Mouse (Mus musculus) mouse trophoblast stem cell (cell line): ENCODE data around the gene Itgb8.

ENCODE experiments used
- in situ Hi-C, 2 experiments: fragments of 300-500 bp; cut with MseI, MboI; formaldehyde crosslinking; loops; 2 replicates in 1 of 2; 3 replicates in 1 of 2; pipeline ENCODE4 v1.15.1; 2025

The Itgb8 gene

DNA sequence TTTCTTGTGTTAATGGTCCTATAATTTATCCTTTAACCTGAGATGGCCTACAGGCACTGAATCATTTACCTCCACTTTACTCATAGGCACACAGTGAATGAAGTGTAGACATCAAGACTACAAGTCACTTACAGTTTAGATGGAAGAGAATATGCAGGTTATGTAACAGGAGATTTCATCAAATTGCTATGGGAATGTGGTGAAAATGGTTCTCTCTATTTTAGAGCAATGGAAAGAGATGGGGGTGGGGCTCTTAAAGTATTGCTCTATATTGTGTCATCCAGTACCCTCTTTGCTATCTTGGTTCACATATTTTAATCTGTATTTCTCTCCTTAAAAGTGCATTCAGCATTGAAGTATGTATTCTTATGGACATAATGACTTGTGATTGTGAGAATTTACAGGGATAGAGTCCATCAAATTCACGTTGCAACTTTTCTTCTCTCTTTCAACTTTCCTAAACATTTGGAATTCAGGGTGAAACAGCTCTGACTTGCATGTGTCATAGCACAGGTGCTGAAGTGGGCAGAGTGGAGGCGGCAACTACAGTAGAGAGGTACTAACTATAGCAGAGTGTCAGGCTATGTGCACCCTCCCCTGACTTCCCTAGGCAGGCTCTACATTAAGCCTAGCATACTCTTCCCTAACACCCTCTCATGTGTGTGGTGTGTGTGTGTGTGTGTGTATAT, 29.1 kb downstream of the Itgb8 start:
- in situ Hi-C loops, result no loop called here

DNA sequence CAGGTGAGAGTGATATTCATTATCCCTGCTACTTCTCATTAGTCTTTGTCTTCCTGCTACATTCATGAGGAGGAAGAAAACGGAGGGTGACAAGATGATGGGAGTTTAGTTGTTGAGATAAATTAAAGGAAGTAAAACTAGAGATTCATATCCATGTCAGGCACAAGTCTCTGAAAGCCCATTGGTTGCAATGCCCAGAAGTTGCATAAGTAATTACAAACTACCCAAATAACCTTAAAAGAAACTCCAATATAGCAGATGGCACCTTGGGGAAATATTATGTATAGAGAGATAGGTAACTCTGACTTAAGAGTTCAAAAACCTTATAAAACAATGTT, 31.2 kb downstream of the Itgb8 start:
- in situ Hi-C loops, result no loop called here

DNA sequence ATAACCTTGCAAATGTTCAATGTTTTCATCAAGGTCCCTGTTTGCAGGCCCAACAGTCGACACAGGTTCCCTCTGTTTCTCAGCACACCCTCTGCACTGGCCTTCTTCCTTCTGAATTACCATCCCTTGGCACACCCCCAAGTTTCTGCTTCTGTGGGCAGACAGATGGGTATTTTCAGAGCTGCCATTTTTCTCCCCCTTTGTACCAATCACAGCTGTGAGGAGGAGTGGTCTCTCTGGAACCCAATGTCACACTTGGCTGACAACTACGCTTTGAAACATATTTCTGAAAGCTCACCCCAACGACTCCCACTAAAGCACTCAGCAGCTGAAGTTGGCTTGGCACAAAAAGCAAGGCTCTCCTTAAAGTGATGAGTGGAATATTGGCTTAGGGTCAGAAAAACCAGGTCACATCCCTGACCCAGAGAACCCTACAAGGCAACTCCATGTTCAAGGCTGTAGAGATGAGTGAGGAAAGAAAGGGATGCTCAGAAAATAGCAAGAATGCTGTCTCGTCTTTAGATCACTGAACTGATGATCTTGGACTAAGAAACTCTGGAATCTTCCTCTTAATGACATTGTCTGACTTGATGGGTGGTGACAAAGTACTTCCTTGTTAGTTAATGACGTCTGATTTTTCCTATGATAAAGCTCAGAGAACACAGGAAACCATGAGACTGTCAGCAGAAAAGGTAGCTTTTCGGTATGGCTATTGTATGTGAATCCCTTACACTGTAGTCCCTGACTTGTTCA, 31.7 kb downstream of the Itgb8 start:
- in situ Hi-C loops, result no loop called here

DNA sequence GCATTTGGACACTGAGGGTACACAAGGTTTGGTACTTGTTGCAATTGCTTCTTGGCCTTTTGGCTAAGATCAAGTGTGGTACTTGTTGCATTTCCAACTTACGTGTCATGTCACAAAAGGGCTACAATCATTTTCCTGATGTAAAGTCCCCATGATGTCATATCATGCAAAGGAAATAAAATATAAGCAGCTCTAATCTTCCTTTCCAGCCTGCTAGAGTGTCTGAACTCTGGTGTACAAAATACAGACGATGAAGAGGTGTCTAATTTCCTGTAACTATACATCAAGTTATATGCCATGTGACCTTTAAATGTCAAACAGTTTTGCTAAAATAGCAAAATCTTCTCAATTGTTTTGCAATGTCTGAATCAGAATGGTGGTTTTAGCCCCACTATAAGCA, 34.2 kb downstream of the Itgb8 start:
- in situ Hi-C loops, result no loop called here

DNA sequence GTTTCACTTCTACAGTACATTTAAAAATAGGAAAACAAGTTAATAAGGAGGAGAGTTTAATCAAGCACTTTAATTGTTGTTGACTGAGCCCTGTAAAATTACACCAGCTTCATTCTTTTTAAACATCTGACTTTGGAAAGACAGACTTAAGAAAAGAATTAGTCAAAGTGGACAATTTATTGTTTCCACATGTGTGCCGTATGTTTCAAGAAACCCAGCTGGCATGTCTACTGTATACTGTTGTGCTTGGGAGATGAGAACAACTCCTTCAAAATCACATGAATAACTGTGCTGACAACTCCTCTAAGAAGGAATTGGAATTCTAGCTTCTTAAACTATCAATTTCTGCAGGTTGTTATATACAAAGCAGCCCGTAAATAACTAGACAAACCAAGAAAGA, 35.8 kb downstream of the Itgb8 start:
- in situ Hi-C loops, result no loop called here

DNA sequence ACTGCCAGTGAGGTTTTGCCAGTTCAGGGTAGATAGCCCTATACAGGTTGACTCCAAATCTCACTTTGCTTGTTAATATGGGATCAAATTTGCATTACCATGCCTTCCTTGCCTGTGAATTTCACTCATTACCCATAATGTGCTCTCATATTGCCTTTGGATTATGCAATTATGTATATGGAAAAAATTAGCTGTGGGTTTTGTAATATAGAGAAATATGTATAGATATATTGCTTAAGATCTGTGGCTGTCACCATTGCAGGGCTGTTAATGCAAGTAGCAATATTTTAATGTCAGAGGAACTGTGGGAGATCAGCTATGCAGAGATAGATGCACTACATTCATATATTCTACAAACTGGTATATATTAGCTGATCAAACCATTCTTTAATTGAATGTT, 43.5 kb downstream of the Itgb8 start:
- in situ Hi-C loops, result no loop called here

DNA sequence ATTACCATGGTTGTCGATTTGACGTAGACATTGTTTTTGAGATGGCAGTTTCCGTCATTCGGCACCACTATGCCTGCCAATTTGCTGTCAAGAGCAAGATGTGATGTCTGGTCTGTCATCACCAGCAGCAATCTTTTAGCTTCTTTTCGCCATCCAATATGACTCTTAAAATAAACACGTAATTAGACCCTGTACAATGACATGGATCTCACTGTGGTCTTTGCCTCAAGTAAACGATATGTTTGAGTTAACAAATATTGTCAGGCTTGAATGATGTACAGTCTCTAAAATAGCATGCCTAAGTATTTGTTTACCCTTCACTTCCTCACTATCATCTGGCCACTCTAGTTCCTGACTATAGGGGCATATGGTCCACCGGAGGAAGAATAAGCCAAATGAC, 48.8 kb downstream of the Itgb8 start:
- in situ Hi-C loops, result no loop called here

DNA sequence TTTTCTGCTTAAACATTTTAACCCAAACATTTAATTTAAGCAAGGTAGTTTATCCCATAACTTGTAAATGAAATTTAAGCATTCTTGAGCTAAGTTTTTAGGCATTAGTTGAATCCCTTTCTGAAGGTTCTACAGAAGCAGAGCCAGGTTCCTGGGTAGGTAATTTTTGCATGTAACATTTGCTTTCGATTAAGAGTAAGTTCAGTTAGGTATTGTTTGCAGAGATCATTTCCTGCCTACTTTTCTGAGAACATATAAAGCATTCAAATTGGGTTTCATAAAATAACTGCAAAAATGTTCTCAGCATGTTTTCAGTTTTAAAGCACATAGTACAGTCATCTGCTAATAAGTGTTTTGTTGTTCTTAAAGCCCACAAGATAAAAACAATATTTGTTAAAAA, 53.2 kb downstream of the Itgb8 start:
- in situ Hi-C loops, result no loop called here

DNA sequence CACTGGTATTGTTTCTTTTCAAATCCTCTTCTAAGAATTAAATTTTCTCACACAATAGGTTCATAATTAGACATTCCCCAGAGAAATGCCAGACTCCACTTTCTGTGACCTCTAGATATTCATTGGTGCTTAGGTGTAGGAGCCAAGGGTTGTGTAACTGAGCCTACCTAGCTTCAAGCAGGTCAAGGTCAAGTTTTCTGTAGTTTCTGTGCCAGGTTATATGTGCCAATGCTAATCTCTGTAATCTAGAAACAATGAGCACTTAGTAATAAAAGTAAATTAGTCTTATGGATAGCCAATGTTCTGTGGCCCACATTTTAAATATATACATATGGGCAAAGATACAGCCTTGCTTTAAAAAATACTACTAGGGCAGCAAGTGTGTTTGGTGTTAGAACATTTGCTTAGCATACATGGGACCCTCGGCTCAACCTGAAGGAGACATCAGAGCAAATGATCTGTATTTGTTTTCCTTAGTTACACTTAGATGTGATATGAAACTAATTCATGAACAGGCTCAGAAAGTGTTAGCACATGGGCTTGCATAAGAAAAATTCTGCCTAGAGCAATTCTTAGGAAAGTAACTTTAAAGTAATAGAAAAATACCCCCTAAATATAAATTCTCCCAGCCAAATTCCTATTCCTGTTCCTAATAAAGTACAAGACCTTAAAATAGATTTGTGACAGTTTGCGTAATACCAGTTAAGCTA, 56.2 kb downstream of the Itgb8 start:
- in situ Hi-C loops, result no loop called here

DNA sequence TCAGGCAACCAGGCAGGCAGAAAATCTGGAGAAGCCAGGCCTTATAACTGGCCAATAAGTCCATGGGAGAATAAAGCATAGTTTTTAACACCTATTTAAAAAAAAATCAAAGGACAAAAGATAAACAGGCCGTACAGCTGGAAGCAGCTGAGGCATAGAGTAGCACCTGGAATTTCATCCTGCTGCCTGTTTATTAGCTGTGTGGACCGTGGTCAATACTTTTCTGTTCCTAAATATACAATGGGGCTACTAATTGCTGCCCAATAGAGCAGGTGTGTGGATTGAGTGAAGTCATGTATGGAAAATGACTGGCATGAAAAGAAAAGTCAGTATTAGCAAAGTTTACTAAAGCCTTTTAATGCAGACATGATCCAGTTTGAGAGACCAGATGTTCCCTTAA, 62.6 kb downstream of the Itgb8 start:
- in situ Hi-C loops, result no loop called here

DNA sequence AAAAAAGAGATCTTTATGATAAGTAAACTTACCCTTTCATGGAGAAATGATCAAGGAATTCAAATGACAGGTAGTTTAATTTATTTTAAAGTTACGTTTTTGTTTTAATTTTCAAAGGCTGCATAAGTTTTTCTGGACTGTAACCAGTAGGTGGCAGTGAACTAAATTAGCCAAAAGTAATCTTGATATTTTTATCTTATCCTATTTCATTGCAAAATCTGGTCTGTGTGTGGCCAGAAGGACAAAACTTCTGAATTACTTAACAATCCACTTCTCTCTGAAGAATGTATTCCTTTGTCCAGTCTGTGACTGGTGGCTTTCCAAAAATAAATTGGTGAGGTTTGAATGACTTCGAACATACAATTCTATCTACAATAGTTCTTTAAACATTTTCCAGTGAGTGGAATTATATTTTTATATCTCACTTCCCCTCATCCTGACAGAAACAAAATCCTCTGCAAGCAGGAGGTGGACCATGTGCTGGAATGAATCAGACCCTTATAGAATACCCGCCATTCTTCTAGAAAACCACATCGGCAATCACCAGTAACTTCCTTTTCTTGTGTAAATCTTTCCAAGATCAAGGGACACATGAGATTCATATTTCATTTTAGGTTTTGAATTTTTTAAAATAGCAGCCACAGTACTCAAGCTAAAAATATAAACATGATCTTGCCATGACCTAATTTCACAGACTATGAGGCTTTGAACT, 68.6 kb downstream of the Itgb8 start:
- in situ Hi-C loops, result no loop called here

DNA sequence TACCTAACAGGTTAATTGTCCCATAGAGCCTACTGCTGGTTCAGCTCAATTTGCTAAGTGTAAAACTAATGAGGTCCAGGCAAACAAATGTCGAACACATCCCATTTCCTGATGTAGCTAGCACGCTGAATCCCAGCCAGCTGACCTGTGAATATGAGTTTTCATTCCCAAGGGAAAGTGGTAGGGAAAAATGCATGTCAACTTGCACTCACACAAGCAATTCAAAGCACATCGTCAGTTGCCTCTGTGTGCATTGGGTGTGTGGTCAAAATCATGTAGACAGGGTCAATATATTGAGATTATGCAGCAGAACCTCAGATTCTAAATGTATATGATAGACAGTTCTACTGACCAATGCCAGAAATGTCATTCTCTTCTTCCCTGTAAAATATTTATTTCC, 69.5 kb downstream of the Itgb8 start:
- in situ Hi-C loops, result no loop called here

DNA sequence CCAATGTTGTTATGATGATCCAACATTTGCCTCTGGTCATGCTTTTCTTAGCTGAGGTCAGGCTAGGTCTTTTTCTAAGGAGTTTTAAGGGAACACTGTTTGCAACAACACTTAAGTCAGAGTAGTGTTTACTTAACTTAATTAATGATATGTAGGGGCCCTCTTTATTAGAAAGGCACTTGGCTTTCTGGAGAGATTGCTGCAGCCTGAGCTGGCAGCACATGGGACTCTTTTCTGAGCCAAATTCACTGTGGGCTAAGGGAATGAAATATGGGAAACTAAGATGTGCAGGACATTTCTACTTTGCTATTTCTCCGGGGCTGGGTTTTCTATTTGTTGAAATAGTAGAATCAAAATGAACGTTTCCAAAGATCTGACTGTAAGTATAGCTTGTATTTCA, 73.5 kb downstream of the Itgb8 start:
- in situ Hi-C loops, result no loop called here

DNA sequence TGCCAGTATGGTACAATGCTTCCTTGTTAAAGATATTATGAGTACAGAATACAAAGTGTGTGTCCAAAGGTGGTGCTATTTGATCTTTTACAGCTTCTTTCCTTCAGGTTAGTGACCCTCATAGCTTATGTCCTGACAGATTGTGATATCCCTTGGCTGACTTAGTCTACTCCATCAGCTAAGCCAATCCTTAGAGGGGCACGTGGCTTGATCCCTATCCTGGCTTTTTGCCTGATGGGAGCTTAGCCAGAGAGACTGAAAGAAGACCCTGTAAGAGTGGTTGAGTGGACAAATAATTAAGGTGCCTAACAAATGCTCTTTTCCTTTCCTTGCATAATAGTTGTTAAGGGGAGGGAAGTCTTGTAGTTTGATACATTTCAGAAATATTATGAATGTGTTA, 73.9 kb downstream of the Itgb8 start:
- in situ Hi-C loops, result no loop called here

DNA sequence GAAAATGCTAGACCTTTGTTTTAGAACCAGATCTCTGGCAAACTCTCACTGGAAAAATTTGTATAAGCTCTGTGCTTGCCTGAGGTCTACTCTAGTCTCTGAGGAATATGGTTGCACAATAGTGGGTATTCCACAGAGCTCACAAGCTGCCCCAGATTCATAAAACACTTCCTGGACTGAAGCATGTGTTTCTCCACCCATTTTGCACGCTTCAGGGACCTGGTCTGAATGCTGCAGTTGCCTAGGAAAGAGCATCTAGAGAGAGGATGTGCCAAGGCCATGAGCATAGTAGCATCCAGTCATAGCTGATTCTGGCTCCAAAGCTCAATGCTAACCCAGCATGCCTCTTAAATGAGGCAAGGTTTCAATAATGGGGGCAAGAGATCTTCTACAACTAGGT, 74.4 kb downstream of the Itgb8 start:
- in situ Hi-C loops, result no loop called here

DNA sequence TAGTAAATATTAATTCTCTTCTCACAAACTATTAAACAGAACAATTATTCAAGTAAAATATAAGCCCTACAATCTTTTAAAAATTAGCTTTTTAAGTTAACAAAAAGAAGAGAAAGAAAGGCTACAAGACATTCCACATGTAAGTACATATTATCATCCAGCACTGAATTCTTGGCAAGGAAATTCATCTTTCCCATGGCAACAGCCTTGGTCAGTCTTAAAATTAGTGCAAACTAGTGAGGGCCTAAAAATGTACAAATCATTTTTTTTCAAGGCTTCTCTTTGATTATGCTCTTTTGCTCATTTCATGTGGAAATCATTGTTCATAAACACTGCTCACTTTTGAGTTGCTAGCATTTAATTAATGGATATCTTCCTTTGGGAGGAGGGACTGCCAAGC, 77.8 kb downstream of the Itgb8 start:
- in situ Hi-C loops, result no loop called here

DNA sequence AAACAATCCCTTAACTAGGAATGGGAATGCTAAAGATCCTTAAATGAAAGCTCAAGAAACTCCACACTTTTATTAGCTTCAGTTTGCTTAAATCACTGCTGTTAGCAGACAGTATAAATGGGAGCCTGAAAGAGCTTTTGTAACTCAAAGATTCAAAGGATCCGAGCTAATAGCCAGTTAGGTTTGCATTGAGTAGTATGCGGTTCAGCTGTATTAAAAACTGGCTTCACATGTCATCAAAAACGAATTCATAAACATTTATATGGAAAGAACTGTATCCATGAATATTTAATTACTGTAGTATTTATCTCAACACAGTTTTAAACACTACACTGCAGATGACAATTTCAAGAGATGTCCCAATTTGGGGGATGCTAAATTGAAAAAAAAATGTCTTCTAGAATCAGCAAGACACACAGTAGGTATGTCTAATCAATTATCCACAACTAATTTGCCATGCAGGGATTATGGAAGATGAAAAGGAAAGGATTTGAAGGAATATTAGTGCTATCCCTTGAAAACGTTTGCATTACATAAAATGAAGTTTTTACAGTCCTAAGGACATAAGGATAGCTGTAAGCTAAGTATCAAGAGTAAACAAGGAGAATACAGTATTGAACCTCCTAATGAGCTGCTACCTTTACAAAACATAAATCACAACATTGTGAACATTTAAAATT, 79.2 kb downstream of the Itgb8 start:
- in situ Hi-C loops, result no loop called here

DNA sequence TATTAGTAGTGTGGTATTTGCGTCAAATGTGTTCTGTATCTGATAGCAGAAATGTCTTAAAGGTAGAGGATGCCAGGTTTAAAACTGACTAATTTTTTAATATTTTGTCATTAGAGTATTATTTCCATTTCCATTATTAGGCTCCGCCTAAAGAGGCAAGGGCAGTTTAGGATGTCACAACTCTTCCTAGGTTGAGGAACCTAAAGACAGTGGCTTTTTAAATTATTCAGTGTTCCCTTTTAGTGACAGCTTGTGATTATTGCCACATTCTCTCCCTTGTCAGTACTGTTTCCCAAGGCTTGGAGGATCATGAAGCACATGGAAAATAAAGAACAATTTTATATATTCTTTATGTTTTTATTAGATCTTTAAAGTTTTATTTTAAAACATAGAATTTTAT, 80.9 kb downstream of the Itgb8 start:
- in situ Hi-C loops, result no loop called here

DNA sequence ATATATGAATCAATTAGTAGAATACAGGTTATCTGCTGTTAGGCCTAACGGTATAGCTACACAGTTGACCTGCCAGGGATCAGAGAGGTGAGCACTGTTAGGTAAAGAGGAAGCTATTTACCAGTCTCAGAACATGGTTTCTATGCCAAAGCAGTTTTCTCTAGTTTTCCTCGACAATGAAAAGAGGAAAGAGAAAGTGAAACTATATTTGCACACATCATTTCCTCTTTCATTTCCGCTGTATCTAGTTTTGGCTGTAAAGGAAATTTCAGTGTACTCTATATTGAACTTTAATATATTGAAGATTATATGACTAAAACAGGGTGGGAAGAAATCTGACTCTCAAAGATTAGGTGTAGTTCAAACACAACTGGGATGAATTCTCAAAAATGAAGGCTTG, 81.5 kb downstream of the Itgb8 start:
- in situ Hi-C loops, result no loop called here

DNA sequence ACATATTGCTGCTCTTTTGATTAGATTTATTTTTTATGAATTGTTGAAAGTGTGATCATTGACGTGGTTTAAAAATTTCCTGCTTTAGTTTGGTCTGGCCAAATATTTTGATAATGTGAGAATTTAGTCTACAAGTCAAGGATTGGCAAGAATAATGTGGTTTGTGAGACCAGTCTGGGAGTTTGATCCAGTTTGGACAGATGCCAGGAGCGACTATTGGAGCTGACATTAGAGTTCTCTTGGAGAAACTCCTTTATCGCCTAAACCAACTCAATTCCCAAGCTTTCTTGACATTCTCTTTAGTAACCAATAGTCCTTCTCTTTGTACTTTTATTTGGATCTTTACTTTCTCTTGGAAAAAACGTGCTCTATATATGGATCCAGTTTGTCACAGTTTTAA, 83.0 kb downstream of the Itgb8 start:
- in situ Hi-C loops, result no loop called here

DNA sequence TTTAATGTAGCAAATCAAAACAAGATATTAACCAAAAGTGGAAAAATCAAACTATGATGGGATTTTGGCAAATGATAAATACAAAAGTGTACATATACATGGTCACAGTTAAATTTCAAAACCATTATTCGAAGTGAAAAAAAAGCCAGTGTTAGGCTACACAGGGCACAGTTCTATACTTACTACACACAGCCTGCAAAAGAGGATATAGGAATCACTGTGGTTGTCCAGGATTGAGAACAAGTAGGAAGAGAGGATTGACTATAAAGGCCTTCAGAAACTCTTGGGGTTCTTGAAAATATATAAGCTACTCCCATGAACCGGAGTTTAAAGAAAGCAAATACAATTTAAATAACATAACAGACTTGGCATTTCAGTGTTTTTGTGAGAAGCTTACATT, 87.6 kb downstream of the Itgb8 start:
- in situ Hi-C loops, result no loop called here

DNA sequence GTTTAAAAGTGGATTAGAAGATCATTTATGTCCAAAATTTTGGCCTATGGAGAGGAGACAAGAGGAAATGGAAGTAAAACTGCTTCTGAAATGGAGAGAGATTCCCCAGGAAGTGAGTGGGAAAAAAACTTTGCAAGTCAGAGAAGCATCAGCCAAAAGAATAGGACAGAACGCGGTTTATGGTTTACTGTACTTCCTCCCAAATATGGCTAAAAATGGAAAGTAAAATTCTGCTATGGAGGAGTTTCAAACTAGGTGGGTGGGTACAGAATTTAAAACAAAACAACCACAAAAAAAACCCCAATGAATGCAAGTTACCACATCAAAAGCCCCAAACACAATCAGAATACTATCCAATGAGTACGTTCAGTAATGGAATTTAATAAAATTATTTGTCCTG, 90.8 kb downstream of the Itgb8 start:
- in situ Hi-C loops, result no loop called here
